Comparison of ENCODE assay signal across 18 mouse cellular contexts in the genomic region with DNA sequence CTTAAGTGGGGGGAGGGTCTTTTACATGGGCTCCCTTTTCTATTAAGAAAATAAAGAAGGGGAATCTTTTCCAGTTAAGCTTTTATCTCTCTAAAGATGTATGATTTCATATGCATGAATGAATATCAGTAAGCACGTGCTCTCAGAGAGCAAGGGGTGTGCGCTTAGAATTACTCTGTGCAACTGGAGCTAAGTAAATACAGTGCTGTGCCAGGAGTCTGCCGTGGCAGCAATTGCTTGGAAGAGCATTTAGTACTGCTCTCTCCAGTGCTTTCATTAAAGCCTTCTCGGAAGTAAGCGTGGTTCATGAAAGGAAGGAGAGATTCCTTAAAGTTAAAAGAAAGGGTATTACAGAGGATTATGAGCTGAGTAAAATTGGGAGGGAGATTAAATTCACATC. TPM values are rescaled to one million over a fixed set of nuclear protein-coding genes. Genes with fewer than 3 reads are reported as not detected.
DNase-seq lines count a peak whose midpoint lies in the region; ATAC-seq and TF ChIP-seq lines count a peak whose summit lies in the region.
"Had no signal": no experiment of that assay in that cellular context is flagged by ENCODE, and none has a peak within 500 bp of the region (broad histone marks: within the 10 kb centered on the region; RNA-seq: fewer than 3 reads in every experiment).

No protein-coding gene starts in this region.

- peaks cover 17% of the 10 kb centered on the region for H3K4me1 ChIP-seq in forebrain, embryonic 15.5 days
- H3K4me1 ChIP-seq in forebrain, embryonic 10.5 days: peaks cover 22% of the 10 kb centered on the region
- H3K4me1 ChIP-seq in lung, postnatal 0 days (ENCODE audit: insufficient read depth, low read depth, low read length): no peaks in the 10 kb centered on the region
- 0 out of 2 replicates have a peak, but pooled peaks cover 6% of the 10 kb centered on the region for H3K4me1 ChIP-seq in forebrain, postnatal 0 days (ENCODE audit: insufficient read depth)
- H3K4me1 ChIP-seq: heart, embryonic 10.5 days had no signal

- no peak for TF ChIP-seq CTCF in lung, postnatal 0 days (IDR thresholded peaks at IDR 0.05)
- no peak for TF ChIP-seq CTCF in forebrain, postnatal 0 days (IDR thresholded peaks at IDR 0.05; ENCODE audit: low read depth)

- H3K9ac ChIP-seq in forebrain, embryonic 15.5 days (replicated peaks): no peak overlapping the region
- H3K9ac ChIP-seq in lung, postnatal 0 days (replicated peaks; ENCODE audit: low read depth): no peak overlapping the region
- H3K9ac ChIP-seq in forebrain, postnatal 0 days: no peak overlapping the region
- H3K9ac ChIP-seq: embryonic facial prominence, embryonic 13.5 days; liver, embryonic 14.5 days had no signal

- H3K36me3 ChIP-seq in forebrain, embryonic 15.5 days: no peaks in the 10 kb centered on the region
- no peaks in the 10 kb centered on the region for H3K36me3 ChIP-seq in forebrain, embryonic 10.5 days (replicated peaks)
- H3K36me3 ChIP-seq in lung, postnatal 0 days (ENCODE audit: insufficient read depth, low read length): no peaks in the 10 kb centered on the region
- no peaks in the 10 kb centered on the region for H3K36me3 ChIP-seq in forebrain, postnatal 0 days (ENCODE audit: insufficient read depth)
- H3K36me3 ChIP-seq: embryonic facial prominence, embryonic 13.5 days; heart, embryonic 10.5 days had no signal

- ATAC-seq in forebrain, embryonic 15.5 days (replicated peaks): peak; percentile 80
- ATAC-seq in lung, postnatal 0 days: no peak
- peak; percentile 87 for ATAC-seq in forebrain, postnatal 0 days
- ATAC-seq: hindbrain, embryonic 16.5 days had no signal

- no peak overlapping the region for H3K4me2 ChIP-seq in forebrain, embryonic 15.5 days (replicated peaks)
- no peak overlapping the region for H3K4me2 ChIP-seq in lung, postnatal 0 days (replicated peaks; ENCODE audit: low read depth, low read length)
- H3K4me2 ChIP-seq in forebrain, postnatal 0 days (ENCODE audit: low read depth): no peak overlapping the region
- H3K4me2 ChIP-seq: embryonic facial prominence, embryonic 13.5 days had no signal

- H3K27ac ChIP-seq in forebrain, embryonic 15.5 days (replicated peaks): no peak overlapping the region
- H3K27ac ChIP-seq in forebrain, embryonic 10.5 days: no peak overlapping the region
- H3K27ac ChIP-seq in lung, postnatal 0 days (ENCODE audit: low read length): no peak overlapping the region
- H3K27ac ChIP-seq in forebrain, postnatal 0 days (ENCODE audit: low read depth, low read length): no peak overlapping the region
- H3K27ac ChIP-seq: embryonic facial prominence, embryonic 13.5 days; heart, embryonic 10.5 days; left cerebral cortex, adult 2 months; liver, embryonic 14.5 days had no signal

- DNase-seq in forebrain, embryonic 10.5 days (ENCODE audit: extremely low spot score, low spot score): no peak
- peak; percentile 33 for DNase-seq in lung, postnatal 0 days (ENCODE audit: low spot score)
- DNase-seq in lung, postnatal 4 days: no peak
- peak; percentile 29 for DNase-seq in forebrain, postnatal 0 days
- no peak for DNase-seq in liver
- DNase-seq in layer of hippocampus, postnatal 36 days: no peak
- DNase-seq: adrenal gland, adult 2 months; cerebellum, adult 18-20 months; cerebellum, postnatal 14 days; kidney, adult 11 months; layer of hippocampus, adult 9-11 months; lung, postnatal 10 days had no signal

- no peak overlapping the region for H3K4me3 ChIP-seq in forebrain, embryonic 15.5 days
- no peak overlapping the region for H3K4me3 ChIP-seq in forebrain, embryonic 10.5 days
- no peak overlapping the region for H3K4me3 ChIP-seq in lung, postnatal 0 days (ENCODE audit: low read depth, low read length)
- no peak overlapping the region for H3K4me3 ChIP-seq in forebrain, postnatal 0 days (ENCODE audit: low read depth, low read length)
- H3K4me3 ChIP-seq: embryonic facial prominence, embryonic 13.5 days; heart, embryonic 10.5 days; left cerebral cortex, adult 2 months had no signal

- H3K27me3 ChIP-seq in forebrain, embryonic 15.5 days: no peaks in the 10 kb centered on the region
- H3K27me3 ChIP-seq in forebrain, embryonic 10.5 days (ENCODE audit: poor library complexity, severe bottlenecking): no peaks in the 10 kb centered on the region
- H3K27me3 ChIP-seq in lung, postnatal 0 days (replicated peaks; ENCODE audit: insufficient read depth, low read length): no peaks in the 10 kb centered on the region
- H3K27me3 ChIP-seq in forebrain, postnatal 0 days (ENCODE audit: insufficient read depth, low read length): no peaks in the 10 kb centered on the region
- H3K27me3 ChIP-seq: embryonic facial prominence, embryonic 13.5 days had no signal

- H3K9me3 ChIP-seq in forebrain, embryonic 15.5 days: no peaks in the 10 kb centered on the region
- H3K9me3 ChIP-seq in forebrain, embryonic 10.5 days: no peaks in the 10 kb centered on the region
- H3K9me3 ChIP-seq in lung, postnatal 0 days (ENCODE audit: low read length): no peaks in the 10 kb centered on the region
- no peaks in the 10 kb centered on the region for H3K9me3 ChIP-seq in forebrain, postnatal 0 days (ENCODE audit: low read length)
- H3K9me3 ChIP-seq: embryonic facial prominence, embryonic 13.5 days; heart, embryonic 10.5 days had no signal

- WGBS in forebrain, embryonic 15.5 days: 18% methylated on average over 5 of the region's 5 CpGs
- WGBS in forebrain, embryonic 10.5 days: 58% methylated on average over 5 of the region's 5 CpGs
- 36% methylated on average over 5 of the region's 5 CpGs for WGBS in lung, postnatal 0 days
- WGBS in forebrain, postnatal 0 days: 9% methylated on average over 5 of the region's 5 CpGs

- TF ChIP-seq EP300 in lung, postnatal 0 days (IDR thresholded peaks at IDR 0.05): no peak

RNA-seq across cellular contexts. Expression of gene Creb5, which starts 54.5 kb away (rescaled TPM):
- polyA plus RNA-seq in forebrain, embryonic 15.5 days (2015; fragmentation: Nextera tagmentation; extraction: Ambion mirVana): 14.5 and 18.3 TPM in 2 replicates
- 22.9 and 24.5 TPM in 2 replicates for polyA plus RNA-seq in forebrain, embryonic 10.5 days (2016; fragmentation: Nextera tagmentation; extraction: Ambion mirVana)
- polyA plus RNA-seq in lung, postnatal 0 days (2015; fragmentation: Nextera tagmentation; extraction: Ambion mirVana): 5.1 and 5.4 TPM in 2 replicates
- total RNA-seq in forebrain, postnatal 0 days (2014; rRNA removed): 2.3 and 2.4 TPM in 2 replicates
- polyA plus RNA-seq in forebrain, postnatal 0 days (2015; fragmentation: Nextera tagmentation; extraction: Ambion mirVana): 1.2 and 3.2 TPM in 2 replicates
- 1 to 10 TPM; 5.0 to 5.2 TPM for total RNA-seq in layer of hippocampus, postnatal 36 days (2021)

Comparison
In these comparisons a context has a peak if more than half of its experiments do, and no peak if none do; other contexts are left out.
1. DNase-seq: peak in lung, postnatal 0 days (single experiment) and forebrain, postnatal 0 days (single experiment); none in forebrain, embryonic 10.5 days (single experiment), lung, postnatal 4 days (0 of 2), liver (single experiment) and layer of hippocampus, postnatal 36 days (0 of 2).